Mouse (Mus musculus) cerebellum, postnatal 14 days (tissue): Measurements from ENCODE around the gene Heg1.

Source experiments
- DNase-seq, 2 experiments: peaks; one replicate each; pipeline ENCODE4 v3.0.0; 2021; ENCODE audit warnings: mixed read lengths in 2 of 2

Heg1 gene

GRCm38 (mm10) chr16:33775733-33776335 is 91.7 kb downstream of the Heg1 start:
- DNase-seq: peak; percentile 29 to 32

- no peak for DNase-seq
These were observed 92.8 kb downstream of the Heg1 start for GRCm38 (mm10) chr16:33776766-33777529.

- no peak for DNase-seq
These were observed 93.4 kb downstream of the Heg1 start for GRCm38 (mm10) chr16:33777607-33778006.

- DNase-seq: no peak
These were observed 97.9 kb downstream of the Heg1 start for GRCm38 (mm10) chr16:33781789-33782728.

GRCm38 (mm10) chr16:33782729-33783091 is 98.5 kb downstream of the Heg1 start:
- DNase-seq: no peak

GRCm38 (mm10) chr16:33784547-33784946 is 100.4 kb downstream of the Heg1 start:
- no peak for DNase-seq

- no peak for DNase-seq
These were observed 101.0 kb downstream of the Heg1 start for GRCm38 (mm10) chr16:33785092-33785704.

GRCm38 (mm10) chr16:33786657-33787390 is 102.7 kb downstream of the Heg1 start:
- DNase-seq: no peak

GRCm38 (mm10) chr16:33793846-33794791 is 109.9 kb downstream of the Heg1 start, which contains the start of gene Muc13:
Muc13 (plus strand) TSS chr16:33794037.
- no peak for DNase-seq

- no peak for DNase-seq
These were observed 110.9 kb downstream of the Heg1 start for GRCm38 (mm10) chr16:33795106-33795505.

- peak in 1 of 2 experiments; percentile 15 for DNase-seq
These were observed 111.7 kb downstream of the Heg1 start for GRCm38 (mm10) chr16:33795887-33796286.

GRCm38 (mm10) chr16:33796756-33797155 is 112.6 kb downstream of the Heg1 start:
- DNase-seq: no peak

- peak; percentile 80 to 87 for DNase-seq
These were observed 113.7 kb downstream of the Heg1 start for GRCm38 (mm10) chr16:33797860-33798259.

GRCm38 (mm10) chr16:33810002-33810401 is 125.8 kb downstream of the Heg1 start:
- no peak for DNase-seq

- DNase-seq: no peak
These were observed 134.4 kb downstream of the Heg1 start for GRCm38 (mm10) chr16:33818413-33819165.

GRCm38 (mm10) chr16:33820269-33821178 is 136.4 kb downstream of the Heg1 start:
- peak; percentile 96 to 97 for DNase-seq
